Mouse (Mus musculus) cerebellum, postnatal 4 days (tissue): ENCODE results near the gene Phf20.
A peak's percentile ranks its signal among the peaks of the same experiment; 100 is the strongest.

Experiments used
- DNase-seq, 2 experiments: peaks; one replicate each; pipeline ENCODE4 v3.0.0; 2022; ENCODE audit warnings: low spot score in 2 of 2, mixed read lengths in 1 of 2

Gene Phf20

GRCm38 (mm10) chr2:156313153-156313552, 116.9 kb downstream of the Phf20 start:
- no peak for DNase-seq

- DNase-seq = no peak
Measured at GRCm38 (mm10) chr2:156314811-156315210, 118.5 kb downstream of the Phf20 start.

- DNase-seq = no peak
Measured at GRCm38 (mm10) chr2:156318491-156318890, 122.2 kb downstream of the Phf20 start.

GRCm38 (mm10) chr2:156321538-156321937, 125.3 kb downstream of the Phf20 start:
- no peak for DNase-seq

GRCm38 (mm10) chr2:156324116-156324588, 127.9 kb downstream of the Phf20 start:
- no peak for DNase-seq

GRCm38 (mm10) chr2:156324681-156325080, 128.4 kb downstream of the Phf20 start:
- DNase-seq = no peak

- no peak for DNase-seq
Measured at GRCm38 (mm10) chr2:156330681-156331080, 134.4 kb downstream of the Phf20 start.

- no peak for DNase-seq
Measured at GRCm38 (mm10) chr2:156331446-156331965, 135.2 kb downstream of the Phf20 start.

GRCm38 (mm10) chr2:156340078-156340477, 143.8 kb downstream of the Phf20 start:
- DNase-seq = no peak

- peak in 1 of 2 experiments; percentile 35 for DNase-seq
Measured at GRCm38 (mm10) chr2:156344775-156345532, 148.7 kb downstream of the Phf20 start.

GRCm38 (mm10) chr2:156348812-156349211, 152.5 kb downstream of the Phf20 start:
- DNase-seq = no peak

- DNase-seq = peak in 1 of 2 experiments; percentile 19
Measured at GRCm38 (mm10) chr2:156349286-156349848, 153.1 kb downstream of the Phf20 start.

- DNase-seq = no peak
Measured at GRCm38 (mm10) chr2:156351243-156351642, 155.0 kb downstream of the Phf20 start.

- DNase-seq = no peak
Measured at GRCm38 (mm10) chr2:156352413-156353165, 156.3 kb downstream of the Phf20 start.

GRCm38 (mm10) chr2:156353265-156353692, 157.0 kb downstream of the Phf20 start:
- DNase-seq = no peak

- peak in 1 of 2 experiments; percentile 51 for DNase-seq
Measured at GRCm38 (mm10) chr2:156356031-156356430, 159.8 kb downstream of the Phf20 start.
